Mouse (Mus musculus): Measurements from ENCODE around the gene Stab1. TPM values are rescaled to one million over a fixed set of nuclear protein-coding genes. Genes with fewer than 3 reads are reported as not detected.

Stab1 gene
- polyA plus RNA-seq, 1 experiment from 2014 or later, result 28.0 TPM

DNA sequence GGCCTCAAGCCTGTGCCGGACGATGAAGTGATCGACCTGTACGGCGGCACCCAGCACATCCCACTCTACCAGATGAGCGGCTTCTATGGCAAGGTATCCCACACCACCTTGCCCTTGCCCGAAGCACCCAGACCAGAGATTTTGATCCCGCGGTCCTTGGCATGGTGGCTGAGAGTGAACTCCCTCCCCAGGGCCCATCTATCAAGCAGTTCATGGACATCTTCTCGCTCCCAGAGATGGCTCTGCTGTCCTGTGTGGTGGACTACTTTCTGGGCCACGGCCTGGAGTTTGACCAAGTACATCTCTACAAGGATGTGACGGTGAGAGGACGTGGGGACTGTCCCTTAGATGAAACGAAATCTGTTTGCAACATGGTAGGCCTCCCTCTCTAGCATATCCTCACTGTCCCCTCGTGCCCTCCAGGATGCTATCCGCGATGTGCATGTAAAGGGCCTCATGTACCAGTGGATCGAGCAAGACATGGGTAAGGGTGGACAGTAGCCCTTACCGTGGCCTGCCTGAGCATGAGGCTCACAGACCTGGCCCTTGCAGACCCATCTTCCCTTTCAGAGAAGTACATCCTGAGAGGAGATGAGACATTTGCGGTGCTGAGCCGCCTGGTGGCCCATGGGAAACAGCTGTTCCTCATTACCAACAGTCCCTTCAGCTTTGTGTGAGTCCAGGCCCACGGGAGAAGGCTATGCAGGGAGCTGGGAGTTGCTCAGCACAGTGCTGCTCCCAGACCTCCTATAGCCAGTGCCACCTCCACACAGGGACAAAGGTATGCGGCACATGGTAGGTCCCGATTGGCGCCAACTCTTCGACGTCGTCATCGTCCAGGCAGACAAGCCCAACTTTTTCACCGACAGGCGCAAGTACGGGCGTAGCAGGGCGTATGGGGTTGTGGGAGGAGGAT, 32.7 kb downstream of the Stab1 start:
- H3K9me3 ChIP-seq (replicated peaks), result no peaks in the 10 kb centered on the region
- H3K4me3 ChIP-seq, result no peak overlapping the region
- H3K4me2 ChIP-seq, result no peak overlapping the region
- peaks cover 78% of the 10 kb centered on the region for H3K36me3 ChIP-seq
- ATAC-seq, result no peak
- H3K27me3 ChIP-seq (replicated peaks), result no peaks in the 10 kb centered on the region
- H3K27ac ChIP-seq, result no peak overlapping the region
- WGBS (ENCODE audit: insufficient replicate concordance), result 89% methylated on average over 34 of the region's 34 CpGs
- peaks cover 26% of the 10 kb centered on the region for H3K4me1 ChIP-seq
- H3K9ac ChIP-seq, result no peak overlapping the region

DNA sequence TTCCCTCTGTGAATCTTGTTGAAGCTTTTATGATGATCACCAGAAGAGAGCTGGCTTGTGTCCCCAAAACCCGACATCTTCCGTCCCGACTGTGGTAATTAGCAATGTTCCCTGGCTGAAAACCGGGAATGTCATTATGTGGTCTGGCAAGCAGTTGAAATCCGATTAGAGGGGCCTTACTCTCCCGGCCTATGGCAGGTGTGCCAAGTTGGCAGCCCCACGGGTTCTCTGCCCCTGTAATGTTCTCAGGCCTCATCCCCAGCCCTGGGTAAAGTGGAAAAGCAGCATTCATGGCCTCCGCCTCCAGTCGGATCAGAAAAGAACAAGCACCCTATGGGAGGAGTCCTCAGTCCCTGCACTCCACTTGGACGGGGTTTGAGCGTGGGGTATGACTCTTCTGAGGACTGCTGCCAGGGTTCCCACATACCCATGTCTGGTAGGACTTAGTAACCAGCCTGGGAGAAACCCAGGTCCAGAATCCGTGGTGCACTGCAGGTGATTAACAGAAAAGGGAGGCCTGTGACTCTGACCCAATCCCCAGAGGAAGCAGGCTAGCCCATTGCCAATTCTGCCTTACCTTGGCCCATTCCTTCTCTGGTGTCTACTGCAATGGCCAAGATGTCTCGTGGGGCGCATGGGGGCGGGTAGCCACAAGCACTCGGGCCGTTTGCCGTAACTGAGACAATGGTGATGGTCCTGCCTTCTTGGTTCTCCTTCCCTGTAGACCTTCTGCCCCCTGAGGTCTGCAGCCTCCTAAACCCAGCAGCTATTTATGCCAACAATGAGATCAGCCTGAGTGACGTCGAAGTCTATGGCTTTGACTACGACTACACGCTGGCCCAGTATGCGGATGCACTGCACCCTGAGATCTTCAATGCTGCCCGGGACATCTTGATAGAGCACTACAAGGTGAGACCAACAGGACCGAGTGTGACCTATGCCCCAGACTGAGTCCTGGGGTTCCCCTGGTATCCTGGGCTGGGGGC, 34.1 kb downstream of the Stab1 start:
- Histone ChIP-seq H3K27me3 (replicated peaks) (no peaks in the 10 kb centered on the region), H3K9ac (no peak overlapping the region), H3K9me3 (replicated peaks) (no peaks in the 10 kb centered on the region), H3K36me3 (peaks cover 63% of the 10 kb centered on the region), H3K4me3 (no peak overlapping the region), H3K4me1 (peaks cover 40% of the 10 kb centered on the region), H3K4me2 (no peak overlapping the region), H3K27ac (no peak overlapping the region)
- 84% methylated on average over 25 of the region's 25 CpGs for WGBS (ENCODE audit: insufficient replicate concordance)
- ATAC-seq, result no peak

DNA sequence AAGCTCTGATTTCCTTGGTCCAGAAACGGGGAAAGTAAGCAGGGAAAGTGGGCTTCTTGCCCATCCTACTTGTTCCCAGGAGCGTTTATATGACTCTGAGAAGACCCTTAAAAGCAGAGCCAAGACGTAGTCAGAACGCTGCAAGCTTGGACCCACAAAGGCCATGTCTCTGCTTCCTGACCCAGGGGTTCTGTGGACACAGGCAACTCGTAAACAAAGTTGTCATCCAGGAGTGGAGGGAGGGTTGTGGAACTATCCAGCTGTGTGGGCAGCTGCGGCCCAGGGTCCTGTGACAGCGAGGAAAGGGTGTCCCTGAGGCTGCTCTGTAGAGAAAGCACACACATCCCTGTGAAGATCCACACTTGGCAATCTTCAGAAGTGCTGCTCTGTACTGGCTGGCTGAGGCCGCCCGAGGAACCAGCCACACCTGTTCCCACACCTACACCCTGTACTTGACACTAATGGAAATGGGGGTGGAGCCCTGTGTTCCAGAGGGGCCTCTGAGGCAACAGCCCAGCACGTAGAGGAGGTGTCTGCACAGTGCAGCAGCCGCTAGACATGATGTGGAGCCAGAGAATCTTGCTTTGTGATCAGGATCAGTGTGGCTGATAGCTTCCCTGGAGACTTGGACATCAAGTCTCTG, 35.3 kb downstream of the Stab1 start:
- H3K9me3 ChIP-seq (replicated peaks), result no peaks in the 10 kb centered on the region
- H3K4me1 ChIP-seq, result peaks cover 42% of the 10 kb centered on the region
- H3K36me3 ChIP-seq, result peaks cover 52% of the 10 kb centered on the region
- H3K27ac ChIP-seq, result peak overlapping the region; percentile 82; the same call in 1 of the 2 replicates
- H3K4me2 ChIP-seq, result peak overlapping the region; percentile 99
- no peaks in the 10 kb centered on the region for H3K27me3 ChIP-seq (replicated peaks)
- 67% methylated on average over 11 of the region's 11 CpGs for WGBS (ENCODE audit: insufficient replicate concordance)
- ATAC-seq, result no peak
- H3K9ac ChIP-seq, result 0 out of 2 replicates have a peak overlapping the region, but pooled peaks have one; percentile 6
- H3K4me3 ChIP-seq, result peak overlapping the region; percentile 92; the same call in 1 of the 2 replicates

DNA sequence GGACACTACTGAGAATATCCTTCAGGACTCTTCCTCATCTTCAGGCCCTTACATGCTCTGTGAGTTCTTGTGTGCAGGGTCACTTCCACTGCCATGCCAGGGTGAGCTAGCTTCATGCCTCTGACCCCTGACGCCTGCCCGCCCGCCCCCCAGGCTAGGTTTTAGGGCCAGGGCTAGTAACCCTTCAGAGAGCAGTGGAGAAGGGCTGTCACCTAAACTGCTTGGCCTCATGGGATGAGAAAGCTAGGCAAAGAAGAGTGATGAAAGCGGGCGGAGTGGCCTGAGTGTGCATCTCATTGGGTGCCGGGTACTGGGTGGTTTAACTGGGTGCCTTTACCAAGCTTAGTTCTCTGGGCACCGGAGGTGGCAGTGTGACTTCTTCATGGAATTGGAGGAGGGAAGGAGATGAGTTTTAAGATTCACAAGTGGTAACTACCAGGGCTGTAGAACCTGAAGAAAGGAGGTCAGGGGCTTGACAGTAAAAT, 35.9 kb downstream of the Stab1 start:
- no peak for ATAC-seq
- no peaks in the 10 kb centered on the region for H3K27me3 ChIP-seq (replicated peaks)
- 73% methylated on average over 7 of the region's 7 CpGs for WGBS (ENCODE audit: insufficient replicate concordance)
- peak overlapping the region; percentile 92 for H3K4me3 ChIP-seq
- peaks cover 43% of the 10 kb centered on the region for H3K4me1 ChIP-seq
- H3K27ac ChIP-seq, result peak overlapping the region; percentile 82
- peaks cover 46% of the 10 kb centered on the region for H3K36me3 ChIP-seq
- no peaks in the 10 kb centered on the region for H3K9me3 ChIP-seq (replicated peaks)
- peak overlapping the region; percentile 95 for H3K9ac ChIP-seq
- peak overlapping the region; percentile 99 for H3K4me2 ChIP-seq

DNA sequence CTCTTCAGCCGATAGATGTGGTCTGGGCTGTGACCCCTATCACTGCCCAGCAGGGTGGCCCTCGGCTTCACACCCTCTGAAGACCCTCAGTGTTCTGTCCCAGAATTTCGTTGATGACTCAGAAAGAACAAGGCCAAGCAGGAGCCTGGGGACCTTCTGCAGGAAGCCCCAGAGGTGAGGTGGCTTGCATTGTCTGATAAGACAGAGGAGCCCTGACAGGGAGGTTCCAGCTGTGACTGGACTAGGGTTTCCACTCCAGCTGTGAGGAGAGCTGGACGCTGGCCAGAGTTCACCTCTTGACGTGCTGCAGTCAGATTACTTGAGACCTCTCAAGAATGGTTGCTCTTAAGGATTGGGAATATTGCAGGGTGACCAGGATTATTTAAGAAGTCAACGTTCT, 36.4 kb downstream of the Stab1 start:
- H3K9ac ChIP-seq, result peak overlapping the region; percentile 95
- no peak for ATAC-seq
- peaks cover 44% of the 10 kb centered on the region for H3K36me3 ChIP-seq
- peak overlapping the region; percentile 82 for H3K27ac ChIP-seq
- peaks cover 48% of the 10 kb centered on the region for H3K4me1 ChIP-seq
- H3K4me2 ChIP-seq, result peak overlapping the region; percentile 99
- 10% methylated on average over 6 of the region's 6 CpGs for WGBS (ENCODE audit: insufficient replicate concordance)
- peak overlapping the region; percentile 92 for H3K4me3 ChIP-seq
- H3K9me3 ChIP-seq (replicated peaks), result no peaks in the 10 kb centered on the region
- H3K27me3 ChIP-seq (replicated peaks), result no peaks in the 10 kb centered on the region

DNA sequence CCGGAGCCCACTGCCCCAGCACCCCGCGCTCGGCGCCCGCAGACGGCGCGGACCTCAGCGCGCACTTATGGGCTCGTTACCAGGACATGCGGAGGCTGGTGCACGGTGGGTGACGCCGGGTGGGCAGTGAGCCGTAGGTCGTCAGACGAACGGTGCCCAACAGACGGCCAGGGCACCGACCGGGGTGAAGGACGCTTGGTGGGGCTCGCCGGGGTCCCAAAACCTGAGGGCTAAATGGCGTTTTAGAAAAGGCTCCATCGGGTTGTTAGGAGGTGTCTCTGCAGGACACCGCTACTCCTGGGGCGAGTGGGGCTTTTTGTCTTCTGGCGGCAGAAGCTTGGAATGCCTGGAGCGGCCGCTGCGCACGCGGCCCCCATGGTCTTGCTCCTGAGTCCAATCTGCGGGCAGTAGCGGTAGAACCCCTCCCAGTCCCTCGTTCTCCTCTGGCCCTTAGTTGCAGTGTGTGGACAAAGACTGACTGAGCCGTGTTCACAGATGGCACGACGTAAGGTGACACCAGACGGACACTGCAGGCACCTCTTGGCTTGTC, 37.1 kb downstream of the Stab1 start:
- H3K36me3 ChIP-seq, result peaks cover 44% of the 10 kb centered on the region
- peak overlapping the region; percentile 95 for H3K9ac ChIP-seq
- WGBS (ENCODE audit: insufficient replicate concordance), result under 1% methylated on average over 43 of the region's 43 CpGs
- peaks cover 54% of the 10 kb centered on the region for H3K4me1 ChIP-seq
- H3K27ac ChIP-seq, result peak overlapping the region; percentile 82
- H3K27me3 ChIP-seq (replicated peaks), result no peaks in the 10 kb centered on the region
- no peak; the same call in 1 of the 2 replicates for ATAC-seq
- H3K9me3 ChIP-seq (replicated peaks), result no peaks in the 10 kb centered on the region
- peak overlapping the region; percentile 92 for H3K4me3 ChIP-seq
- H3K4me2 ChIP-seq, result peak overlapping the region; percentile 99

DNA sequence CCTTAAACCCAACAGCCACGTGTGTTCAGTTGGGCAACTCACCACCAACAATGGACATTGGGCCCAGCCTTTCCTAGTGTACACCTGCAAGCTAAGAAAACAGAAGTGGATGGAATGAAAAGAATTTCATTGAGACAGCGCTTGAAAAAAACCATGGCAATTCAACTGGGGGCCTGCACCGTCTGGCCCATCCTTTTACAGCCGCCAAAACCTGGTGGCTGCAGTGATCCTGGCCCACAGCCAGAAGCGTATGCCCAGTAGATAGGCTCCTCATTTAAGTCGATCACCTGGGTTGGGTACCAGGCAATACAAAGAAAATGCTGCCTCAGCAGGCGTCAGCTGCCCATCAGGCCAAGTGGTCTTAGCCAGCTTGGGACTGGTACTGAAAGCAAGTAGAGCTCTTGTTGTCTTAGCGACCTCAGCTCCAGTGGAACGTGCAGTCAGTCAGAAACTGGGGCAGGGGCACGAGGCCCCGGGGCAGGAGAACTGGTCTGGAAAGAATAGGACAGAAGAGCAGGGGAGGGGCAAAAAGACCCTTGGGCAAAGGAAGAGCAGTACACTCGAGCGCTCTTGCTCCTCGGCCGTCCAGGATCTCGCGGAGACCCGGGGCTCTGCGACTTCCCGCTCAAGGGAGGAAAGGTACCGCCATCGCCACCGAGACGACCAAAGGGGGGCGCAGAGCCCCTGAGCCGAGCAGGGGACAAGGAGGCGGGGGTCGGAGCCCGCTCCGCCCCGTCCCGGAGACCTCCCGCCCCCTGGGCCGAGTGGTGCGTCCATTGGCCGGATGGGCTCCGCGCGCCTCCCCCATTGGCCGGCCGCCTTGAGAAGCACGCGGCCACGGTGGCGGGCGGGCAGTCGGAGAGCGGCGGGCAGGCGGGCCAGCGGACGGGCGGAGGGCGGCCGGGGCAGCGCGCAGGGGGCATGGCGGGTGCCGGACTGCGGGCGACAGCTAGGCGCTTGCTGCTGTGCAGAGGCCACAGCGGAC, 37.9 kb downstream of the Stab1 start, which contains the start of gene Nt5dc2:
Gene Nt5dc2, plus strand, starts transcription at position 818 of the 985 bp plus-strand sequence.
- Histone ChIP-seq H3K9ac (peak within 1 kb of the TSS; percentile 95), H3K4me3 (peak within 1 kb of the TSS; percentile 92), H3K27me3 (replicated peaks) (no peaks in the 10 kb centered on the region), H3K27ac (peak within 1 kb of the TSS; percentile 82), H3K4me2 (peak within 1 kb of the TSS; percentile 99), H3K36me3 (peaks cover 41% of the 10 kb centered on the region), H3K9me3 (replicated peaks) (no peaks in the 10 kb centered on the region), H3K4me1 (peaks cover 63% of the 10 kb centered on the region)
- WGBS (ENCODE audit: insufficient replicate concordance), result 6% methylated on average over 61 of the region's 63 CpGs
- ATAC-seq, result peak; percentile 69

DNA sequence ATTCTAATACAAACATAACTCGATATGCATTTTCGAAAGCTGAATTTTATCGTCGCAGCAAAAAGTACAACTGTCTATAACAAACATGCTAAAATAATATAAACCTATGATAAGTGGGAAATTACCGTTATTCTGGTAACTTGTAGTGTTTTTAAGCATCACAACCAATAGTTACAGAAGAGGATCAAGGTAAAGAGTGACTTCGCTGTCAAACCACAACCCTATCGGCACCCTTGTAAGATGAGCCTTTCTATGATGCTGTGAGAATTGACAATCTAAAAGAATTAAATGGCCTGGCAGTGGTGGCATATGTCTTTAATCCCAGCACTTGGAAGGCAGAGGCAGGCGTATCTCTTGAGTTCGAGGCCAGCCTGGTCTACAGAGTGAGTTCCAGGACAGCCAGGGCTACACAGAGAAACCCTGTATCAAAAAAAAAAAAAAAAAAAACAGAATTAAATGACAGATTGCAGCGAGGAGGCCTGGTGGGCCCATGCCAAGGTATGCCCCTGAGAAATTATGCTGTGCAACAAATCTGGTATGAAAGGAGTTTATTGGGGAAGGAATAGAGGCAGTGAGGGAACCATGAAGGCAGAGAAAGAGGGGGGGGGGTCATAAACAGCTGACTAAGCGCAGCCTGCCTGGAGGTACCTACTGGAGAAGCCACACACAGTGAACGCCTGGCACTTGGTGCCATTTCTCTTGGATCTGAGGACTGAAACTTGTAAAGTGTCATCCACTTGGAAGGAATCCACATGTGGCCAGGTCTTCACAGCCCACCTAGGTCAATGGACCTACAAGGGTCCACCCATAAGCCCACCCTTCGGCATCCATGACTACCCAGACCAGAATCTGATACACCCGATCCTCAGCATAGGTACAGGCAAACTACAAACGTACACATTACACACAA, 38.9 kb downstream of the Stab1 start:
- H3K4me1 ChIP-seq, result peaks cover 72% of the 10 kb centered on the region

DNA sequence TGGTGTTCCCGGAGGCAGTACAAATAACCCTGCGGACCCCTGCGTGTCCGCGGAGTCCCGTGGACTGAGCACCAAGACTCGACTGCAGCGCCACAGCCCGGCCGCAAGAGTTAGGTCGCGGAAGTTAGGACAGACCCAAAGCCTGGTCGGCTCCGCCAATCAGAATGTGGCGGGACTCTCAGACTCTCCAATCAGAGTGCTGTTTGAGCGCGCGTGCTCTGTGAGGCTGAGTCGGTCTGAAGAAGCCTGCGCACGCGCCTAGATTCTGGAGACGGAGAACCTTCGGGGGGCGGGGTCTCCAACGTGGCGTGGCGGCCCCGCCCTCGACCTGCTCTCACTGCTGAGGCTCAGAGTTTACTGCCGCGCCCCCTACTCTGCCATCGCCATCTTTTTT, 39.6 kb downstream of the Stab1 start, which contains the start of gene Smim4:
Gene Smim4, minus strand, starts transcription at position 131 of the 394 bp plus-strand sequence.
- Histone ChIP-seq H3K4me2 (peak within 1 kb of the TSS; percentile 99), H3K36me3 (peaks cover 41% of the 10 kb centered on the region), H3K4me1 (peaks cover 76% of the 10 kb centered on the region), H3K9me3 (replicated peaks) (no peaks in the 10 kb centered on the region), H3K27ac (peak within 1 kb of the TSS; percentile 86), H3K27me3 (replicated peaks) (no peaks in the 10 kb centered on the region), H3K4me3 (peak within 1 kb of the TSS; percentile 92), H3K9ac (peak within 1 kb of the TSS; percentile 88)
- ATAC-seq, result peak; percentile 92
- under 1% methylated on average over 33 of the region's 33 CpGs for WGBS (ENCODE audit: insufficient replicate concordance)

More for the DNA sequence above, 38.9 kb downstream of the Stab1 start:
- 60% methylated on average over 15 of the region's 15 CpGs for WGBS (ENCODE audit: insufficient replicate concordance)
- Histone ChIP-seq H3K9ac (peak overlapping the region; percentile 47; the same call in 1 of the 2 replicates), H3K4me2 (peak overlapping the region; percentile 99), H3K4me3 (peak overlapping the region; percentile 92), H3K27ac (peak overlapping the region; percentile 82), H3K36me3 (peaks cover 41% of the 10 kb centered on the region), H3K27me3 (replicated peaks) (no peaks in the 10 kb centered on the region), H3K9me3 (replicated peaks) (no peaks in the 10 kb centered on the region)
- ATAC-seq, result no peak

Measured in liver, embryonic 12.5 days (tissue).